Mouse (Mus musculus): ENCODE measurements around the gene Ltbp2.

The Ltbp2 gene

GRCm38 (mm10) chr12:84876481-84877121 lies at the start of gene Ltbp2:
Gene Ltbp2 (minus strand): TSS chr12:84876532.
- DNase-seq: peak; percentile 90 to 93

- DNase-seq: no peak
These were observed 48.0 kb upstream of the Ltbp2 start for GRCm38 (mm10) chr12:84924324-84924723.

DNA sequence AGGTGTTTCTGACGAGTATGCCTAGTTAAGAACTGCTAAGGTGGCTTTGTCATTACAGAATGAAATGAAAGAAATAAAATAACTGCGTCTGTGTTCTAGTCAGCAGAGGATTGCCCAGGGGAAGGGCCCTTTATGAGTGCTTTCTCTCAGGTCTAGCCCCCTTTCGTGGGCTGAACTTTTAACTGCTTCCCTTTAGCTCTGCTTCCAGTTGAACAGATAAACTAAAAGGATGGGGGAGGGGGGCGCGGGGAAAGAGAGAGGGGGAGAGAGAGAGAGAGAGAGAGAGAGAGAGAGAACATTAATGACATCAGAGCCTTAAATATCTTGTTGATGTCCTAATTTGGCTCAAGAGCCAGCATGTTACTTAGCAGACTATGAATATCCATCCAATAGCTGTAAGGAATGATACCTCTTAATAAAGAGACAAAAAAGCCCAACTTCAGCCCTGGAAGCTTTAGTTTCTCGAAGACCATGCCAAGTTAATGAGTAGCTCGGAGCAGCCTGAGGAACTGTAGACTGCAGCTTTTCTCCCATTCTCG lies 45.6 kb upstream of the Ltbp2 start:
- no peak for DNase-seq

GRCm38 (mm10) chr12:84918809-84919208 lies 42.5 kb upstream of the Ltbp2 start:
- peak; percentile 39 to 46 for DNase-seq

DNA sequence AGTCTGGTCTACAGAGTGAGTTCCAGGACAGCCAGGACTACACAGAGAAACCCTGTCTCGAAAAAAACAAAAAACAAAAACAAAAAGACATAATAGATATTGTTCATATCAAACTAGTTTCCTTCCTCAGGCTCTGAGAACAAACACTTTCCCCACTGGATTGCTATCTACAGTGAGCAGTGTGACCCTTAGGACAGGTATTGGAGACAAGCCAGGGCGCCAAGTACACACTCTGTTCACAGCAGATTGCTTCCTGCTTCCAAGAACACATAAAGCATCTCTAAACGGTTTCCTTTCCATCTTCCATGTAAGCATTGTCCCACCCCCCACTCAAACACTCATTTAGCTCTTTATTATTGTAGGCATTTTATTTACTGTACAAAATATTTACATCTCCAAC lies 41.5 kb upstream of the Ltbp2 start:
- DNase-seq: no peak

- DNase-seq: no peak
These were observed 38.6 kb upstream of the Ltbp2 start for GRCm38 (mm10) chr12:84914959-84915358.

- peak; percentile 41 to 53 for DNase-seq
These were observed 36.3 kb upstream of the Ltbp2 start for GRCm38 (mm10) chr12:84912652-84913104.

DNA sequence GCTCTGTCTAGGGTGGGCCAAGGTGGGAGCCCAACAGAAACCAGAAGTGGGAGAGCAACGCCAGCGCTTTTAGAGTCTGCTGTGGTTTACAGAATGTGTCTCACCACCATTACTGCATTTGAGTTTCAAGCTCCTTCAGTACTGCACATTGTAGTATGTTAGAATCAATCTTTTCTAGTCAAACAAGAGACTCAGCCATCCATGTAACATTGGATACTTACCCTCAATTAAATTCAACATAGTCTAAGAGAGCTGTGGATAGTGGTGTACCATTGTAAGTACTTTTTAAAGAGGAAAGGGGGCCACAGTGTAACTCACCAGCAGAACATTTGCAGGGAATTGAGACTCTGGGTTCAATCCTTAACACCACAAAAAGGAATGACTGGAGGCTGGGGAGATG lies 35.3 kb upstream of the Ltbp2 start:
- DNase-seq: no peak

DNA sequence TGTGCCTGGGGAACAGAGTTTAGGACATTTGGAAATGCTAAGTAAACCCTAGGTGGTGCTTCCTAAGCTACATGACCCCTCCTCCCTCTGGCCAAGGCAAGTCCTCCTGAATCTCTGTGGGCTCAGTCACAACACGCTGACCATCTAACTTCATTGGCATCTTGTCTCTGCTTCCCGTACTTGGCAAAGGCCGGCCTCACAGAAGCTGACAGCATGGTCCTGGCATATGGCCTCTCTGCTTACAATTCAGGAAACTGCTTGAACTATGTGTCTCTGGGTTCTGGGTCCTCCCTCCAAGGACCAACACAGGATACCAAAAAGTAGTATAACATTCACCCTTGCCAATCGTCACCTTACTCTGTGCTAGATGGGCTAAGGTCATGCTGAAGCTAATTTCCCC lies 33.7 kb upstream of the Ltbp2 start:
- DNase-seq: peak; percentile 80 to 82

GRCm38 (mm10) chr12:84907627-84908480 lies 31.5 kb upstream of the Ltbp2 start:
- peak; percentile 87 to 88 for DNase-seq

DNA sequence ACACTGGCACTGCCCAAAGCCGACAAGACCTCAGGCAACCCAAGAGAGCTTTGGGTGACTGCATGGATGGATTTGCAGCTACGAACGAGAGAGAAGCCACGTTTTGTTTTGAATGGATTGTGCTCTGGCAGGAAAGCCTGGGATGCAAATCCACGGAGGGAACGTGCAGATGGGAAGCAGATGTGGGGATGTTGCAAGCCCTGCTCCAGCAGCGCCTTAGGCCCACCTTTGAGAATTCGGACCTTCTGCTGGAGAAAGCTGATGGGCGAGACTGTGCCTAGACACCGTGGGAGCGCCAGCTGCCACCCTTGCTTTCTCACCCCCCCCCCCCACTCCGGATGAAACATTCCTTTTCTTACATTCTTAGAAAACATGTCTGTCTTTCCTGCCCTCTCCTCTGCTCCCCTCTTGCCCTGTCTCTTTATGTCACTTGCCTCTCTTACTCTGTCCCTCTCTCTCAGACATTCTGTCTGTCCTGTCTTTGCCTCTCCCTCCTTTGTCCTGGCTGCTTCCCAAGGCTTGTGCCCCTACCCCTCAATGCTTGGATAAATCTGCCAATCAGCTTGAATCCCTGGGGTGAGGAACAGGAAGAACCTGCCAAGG lies 30.8 kb upstream of the Ltbp2 start:
- DNase-seq: peak in 1 of 2 experiments; percentile 40

GRCm38 (mm10) chr12:84904399-84904798 lies 28.1 kb upstream of the Ltbp2 start:
- no peak for DNase-seq

DNA sequence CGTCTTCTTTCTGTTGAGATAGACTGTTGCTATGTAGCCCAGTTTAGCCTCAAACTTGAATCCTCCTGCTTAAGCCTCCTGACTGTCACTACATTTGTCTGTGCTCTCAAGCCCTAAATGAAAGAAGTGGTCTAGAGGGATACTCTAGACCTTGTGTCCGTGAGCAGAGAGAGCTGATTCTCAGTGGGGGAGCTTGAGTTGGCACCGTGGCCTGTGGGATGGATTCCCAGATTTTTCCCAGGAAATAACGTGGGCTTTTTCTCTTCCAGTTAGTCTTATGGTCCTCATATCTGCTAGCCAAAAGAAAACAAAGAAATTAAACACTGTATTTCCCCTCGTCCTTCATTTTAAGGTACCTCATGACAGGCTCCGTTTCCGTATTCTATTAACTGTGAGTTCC lies 24.0 kb upstream of the Ltbp2 start:
- peak in 1 of 2 experiments; percentile 46 for DNase-seq

DNA sequence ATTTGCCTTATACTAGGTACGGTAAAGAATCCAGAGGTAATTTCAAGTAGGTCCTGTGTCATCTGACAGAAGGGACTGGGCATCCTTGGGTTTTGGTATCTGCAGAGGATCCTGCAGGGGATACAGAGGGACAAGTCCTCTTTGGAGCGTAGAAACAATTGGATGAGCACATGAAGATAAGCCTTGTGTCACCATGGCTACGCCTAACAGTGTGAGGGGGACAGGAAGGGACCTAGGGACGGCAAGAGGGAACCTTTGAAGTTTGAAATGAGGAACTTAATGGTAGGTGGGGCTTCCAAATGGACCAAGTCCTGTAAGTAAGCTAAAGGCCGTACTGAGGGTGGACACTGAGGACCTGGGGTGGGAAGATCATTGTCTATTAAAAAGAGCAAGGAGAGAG lies 21.0 kb upstream of the Ltbp2 start:
- DNase-seq: no peak

- no peak for DNase-seq
These were observed 19.9 kb upstream of the Ltbp2 start for GRCm38 (mm10) chr12:84896235-84896634.

DNA sequence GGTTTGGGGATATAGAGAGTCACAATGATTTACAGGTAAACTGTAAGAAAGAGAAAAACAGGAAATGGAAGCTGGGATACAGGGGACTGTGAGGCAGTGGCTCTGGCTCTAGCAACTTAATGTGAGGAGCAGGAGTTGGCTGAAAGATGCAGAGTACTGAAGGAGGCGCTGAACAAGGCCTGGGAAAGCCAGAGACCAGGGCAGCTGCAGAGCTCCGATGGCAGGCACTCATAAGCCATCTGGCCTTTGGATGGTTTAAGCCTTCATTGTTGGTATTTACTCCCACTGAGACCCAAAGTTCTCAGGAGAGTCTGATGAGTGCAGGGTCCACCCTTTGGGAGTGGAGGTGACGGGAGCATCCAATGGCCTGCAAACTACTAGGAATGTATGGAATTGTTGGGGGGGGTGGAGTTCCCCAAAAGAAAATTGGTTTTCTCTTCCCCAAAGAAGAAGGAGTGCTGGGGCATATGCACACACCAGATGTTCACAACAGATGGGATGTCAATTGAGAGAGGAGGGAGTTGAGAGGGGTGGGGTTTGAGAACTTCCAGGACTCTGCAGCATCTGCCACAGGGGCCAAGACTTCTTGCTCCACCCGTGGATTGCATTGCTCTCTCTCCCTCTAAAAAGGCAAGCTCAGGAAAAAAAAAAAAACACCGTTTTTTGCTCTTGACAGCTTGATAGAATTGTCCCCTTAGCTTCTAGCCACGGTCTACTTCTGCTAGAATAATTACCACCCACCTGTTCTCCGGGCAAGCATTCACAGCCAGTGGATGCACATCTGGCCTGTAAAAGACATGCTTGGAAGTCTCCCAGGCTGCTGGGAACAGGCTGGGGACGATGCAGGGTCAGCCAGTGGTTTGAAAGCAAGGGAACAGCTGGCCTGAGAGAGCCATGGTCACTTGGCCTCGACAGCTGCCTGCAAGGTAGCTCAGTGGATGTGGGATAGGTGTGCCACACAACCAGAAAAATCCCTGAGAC lies 17.6 kb upstream of the Ltbp2 start:
- no peak for DNase-seq

DNA sequence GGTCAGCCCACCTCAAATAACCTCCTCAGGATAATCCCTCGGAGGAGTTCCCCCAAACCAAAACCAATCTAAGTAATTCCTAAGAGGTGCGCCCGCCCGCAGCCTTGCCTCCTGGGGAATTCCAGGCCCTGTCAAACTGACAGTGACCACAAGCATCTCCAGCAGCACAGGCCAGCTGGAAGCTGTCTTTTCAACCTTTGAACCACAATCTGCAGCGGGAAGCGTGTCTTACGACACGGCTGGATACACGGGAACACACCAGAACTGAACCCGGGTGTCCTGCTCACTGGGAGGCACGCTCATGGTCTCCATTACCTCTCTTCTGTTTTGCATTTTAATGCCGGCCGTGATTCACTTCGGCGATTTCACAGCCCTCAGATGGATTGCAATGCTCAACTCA lies 14.0 kb upstream of the Ltbp2 start:
- no peak for DNase-seq

- no peak for DNase-seq
These were observed 9.0 kb upstream of the Ltbp2 start for GRCm38 (mm10) chr12:84885107-84885876.

GRCm38 (mm10) chr12:84884423-84885076 lies 8.2 kb upstream of the Ltbp2 start:
- DNase-seq: no peak

DNA sequence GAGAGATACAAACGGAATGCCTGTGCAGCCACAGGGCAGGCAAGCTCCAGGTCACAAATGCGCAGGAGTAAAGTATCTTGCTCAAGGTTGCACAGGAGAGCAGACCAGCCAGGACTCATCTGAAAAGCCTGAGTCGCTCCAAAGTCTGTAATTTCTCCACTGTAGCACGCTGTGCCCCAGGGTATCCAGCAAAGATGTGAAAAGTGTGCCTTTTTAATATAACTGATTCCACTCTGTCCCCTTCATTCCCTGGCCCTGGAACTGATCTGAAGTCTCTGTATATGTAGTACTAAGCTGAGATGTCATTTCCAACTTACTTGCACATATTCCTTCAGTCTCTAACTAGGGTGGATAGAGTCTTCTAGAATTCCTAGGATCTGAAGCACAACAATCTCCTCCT lies 6.5 kb upstream of the Ltbp2 start:
- DNase-seq: no peak

- peak; percentile 73 to 81 for DNase-seq
These were observed 3.8 kb upstream of the Ltbp2 start for GRCm38 (mm10) chr12:84880091-84880490.

Measured in cerebellum, postnatal 25 days (tissue).